Mouse (Mus musculus) forebrain, embryonic 11.5 days (tissue): ENCODE data around the gene Prr14l. TPM values are rescaled to one million over a fixed set of nuclear protein-coding genes. Genes with fewer than 3 reads are reported as not detected.

Experiments used
- polyA plus RNA-seq: library from polyadenylated mRNA; unstranded; fragments of >200 nt; fragmentation: Nextera tagmentation; extraction: Ambion mirVana; gene quantifications from 2 replicates; pipeline ENCODE4 v1.2.1, GENCODE M21; 2014

Prr14l gene
- polyA plus RNA-seq, 1 experiment from 2014 or later, result 15.3 TPM

Other genes with a start within 250 kb of the Prr14l start
- 36.4 and 37.4 TPM in 2 replicates for gene Yes1, start 243.1 kb downstream of the Prr14l start, polyA plus RNA-seq
- gene Pisd, start 68.6 kb downstream of the Prr14l start, polyA plus RNA-seq, result 63.1 and 69.5 TPM in 2 replicates
- gene Gm20671, start 27.1 kb downstream of the Prr14l start, polyA plus RNA-seq, result not detected in 2 replicates
- gene Depdc5, start 9.4 kb upstream of the Prr14l start, polyA plus RNA-seq, result 32.6 and 40.3 TPM in 2 replicates
- gene Ywhah, start 164.6 kb upstream of the Prr14l start, polyA plus RNA-seq, result 436 and 450 TPM in 2 replicates
- not detected in 2 replicates for gene Slc5a1, start 250.0 kb upstream of the Prr14l start, polyA plus RNA-seq